Mouse (Mus musculus) spleen, postnatal 4 days (tissue): ENCODE measurements around the gene Suco.
A peak's percentile ranks its signal among the peaks of the same experiment; 100 is the strongest.

Experiments
- DNase-seq, 2 experiments: peaks; one replicate each; pipeline ENCODE4 v3.0.0; 2022; ENCODE audit warnings: low spot score in 2 of 2

Gene Suco

DNA sequence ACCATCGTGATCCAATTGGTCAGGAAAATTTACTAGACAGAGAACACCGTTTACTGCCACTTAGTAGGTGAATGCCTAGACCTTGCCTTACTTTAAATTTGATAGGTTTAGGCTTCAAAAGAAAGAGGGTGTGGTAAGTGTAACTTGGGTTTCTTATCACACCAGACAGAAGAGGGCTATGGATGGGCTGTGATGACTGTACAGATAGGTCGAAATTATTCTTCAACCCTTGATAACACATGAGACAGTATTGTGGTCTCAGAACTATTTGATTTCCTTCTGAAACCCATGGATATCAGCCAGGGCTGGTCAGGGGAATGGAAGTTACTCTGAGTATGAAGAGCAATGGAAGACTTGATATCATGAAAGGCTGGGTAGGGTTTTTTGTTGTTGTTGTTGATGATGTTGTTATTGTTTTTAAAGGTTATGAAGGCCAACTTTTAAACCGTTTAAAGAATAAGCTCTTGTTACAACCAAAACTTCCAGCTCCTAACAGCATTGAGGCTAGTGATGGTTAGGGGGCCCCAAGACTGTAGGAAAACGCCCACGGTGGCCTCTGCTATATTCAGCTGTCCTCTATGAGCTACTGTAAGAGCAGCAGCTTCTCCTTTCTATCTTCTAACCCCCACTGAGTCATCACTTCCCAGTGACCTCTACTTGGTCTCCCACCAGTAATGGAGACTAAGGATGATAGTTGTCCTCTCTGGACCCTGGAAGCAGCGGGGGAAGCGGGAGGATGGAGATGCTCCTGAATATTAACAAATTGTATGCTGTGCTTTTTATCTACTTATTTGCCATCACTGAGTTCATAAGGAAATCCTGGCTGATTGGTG lies 84.4 kb downstream of the Suco start:
- DNase-seq: peak in 1 of 2 experiments; percentile 60

DNA sequence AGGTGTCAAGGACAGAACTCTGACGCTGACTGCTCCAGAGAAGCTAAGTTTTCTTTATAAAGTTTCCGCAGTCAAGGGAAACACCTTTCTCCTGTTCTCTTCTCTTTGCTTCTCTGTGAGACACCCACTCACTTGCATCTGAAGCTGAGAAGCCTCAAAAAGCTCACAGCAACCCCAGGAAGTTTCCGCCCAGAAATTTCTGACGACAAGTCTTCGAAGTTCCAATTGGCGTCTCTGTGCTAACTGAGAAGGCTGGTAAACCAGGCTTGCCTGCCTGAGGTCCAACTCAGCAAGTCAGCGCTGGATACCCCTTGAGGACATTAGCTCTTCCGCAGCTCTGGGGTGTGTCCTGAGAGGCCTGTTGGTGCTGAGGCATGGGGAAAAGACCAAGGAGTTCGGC lies 88.1 kb downstream of the Suco start, which contains the start of gene Fasl:
Gene Fasl, minus strand, starts transcription at position 157 of the 400 bp plus-strand sequence.
- no peak for DNase-seq

DNA sequence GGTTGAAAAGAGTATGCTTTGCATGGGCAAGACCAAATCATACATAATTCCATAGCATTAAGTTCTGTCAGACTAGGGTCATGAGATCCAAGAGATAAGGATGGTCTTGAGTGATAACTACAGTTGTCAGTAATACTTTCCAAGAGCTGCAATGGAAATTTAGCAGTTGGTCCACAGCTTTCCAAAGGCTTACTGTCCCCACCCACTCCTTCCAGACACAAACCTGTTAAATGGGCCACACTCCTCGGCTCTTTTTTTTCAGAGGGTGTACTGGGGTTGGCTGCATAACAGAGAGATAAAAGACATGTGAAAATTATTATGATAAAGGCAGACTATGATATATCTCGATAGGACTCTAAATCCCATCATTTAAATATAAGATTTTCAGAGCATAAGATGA lies 93.8 kb downstream of the Suco start:
- no peak for DNase-seq

DNA sequence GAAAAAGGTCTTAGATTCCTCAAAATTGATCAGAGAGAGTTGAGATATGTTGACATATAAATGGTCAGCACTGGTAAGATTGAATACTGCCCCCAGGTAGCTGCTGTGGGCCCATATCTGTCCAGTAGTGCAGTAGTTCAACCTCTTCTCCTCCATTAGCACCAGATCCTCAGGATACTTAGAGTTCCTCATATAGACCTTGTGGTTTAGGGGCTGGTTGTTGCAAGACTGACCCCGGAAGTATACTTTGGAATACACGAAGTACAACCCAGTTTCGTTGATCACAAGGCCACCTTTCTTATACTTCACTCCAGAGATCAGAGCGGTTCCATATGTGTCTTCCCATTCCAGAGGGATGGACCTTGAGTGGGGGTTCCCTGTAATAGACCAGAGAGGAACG lies 94.9 kb downstream of the Suco start:
- DNase-seq: no peak

DNA sequence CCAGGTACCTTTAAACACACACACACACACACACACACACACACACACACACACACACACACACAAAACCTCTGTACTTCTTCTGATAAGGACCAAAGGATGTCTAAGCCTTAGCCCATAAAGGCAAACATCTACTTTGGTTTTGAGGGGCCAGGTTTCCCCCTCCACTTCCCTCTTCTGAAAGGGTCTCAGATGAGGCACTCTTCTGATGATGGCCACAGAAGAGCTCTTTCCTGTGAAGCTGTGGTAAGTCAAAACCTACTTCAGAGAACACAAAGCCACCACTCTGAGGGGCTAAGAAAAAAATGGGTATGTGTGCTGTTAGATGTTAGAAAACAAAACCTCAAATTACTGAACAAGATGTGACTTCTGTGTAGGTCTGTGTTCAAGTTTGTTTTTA lies 97.4 kb downstream of the Suco start:
- no peak for DNase-seq

DNA sequence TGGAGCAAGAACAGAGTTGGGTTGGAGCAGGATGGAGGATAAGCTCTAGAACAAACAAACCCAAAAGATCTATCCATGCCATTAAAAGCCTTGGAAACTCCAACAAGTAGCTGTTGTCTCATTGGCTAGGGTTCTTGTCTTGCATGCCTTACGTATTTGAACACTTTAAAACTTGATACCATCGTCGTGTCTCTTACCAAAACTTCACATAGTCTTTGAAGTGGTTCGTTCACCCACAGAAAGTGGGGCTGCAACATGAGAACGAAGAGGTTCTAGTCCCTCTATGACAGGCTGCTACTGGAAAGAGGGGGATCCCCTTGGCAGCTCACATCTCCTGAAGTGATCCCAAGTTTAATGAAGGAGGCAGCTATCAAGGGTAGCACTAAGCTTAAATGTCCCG lies 101.3 kb downstream of the Suco start:
- no peak for DNase-seq

DNA sequence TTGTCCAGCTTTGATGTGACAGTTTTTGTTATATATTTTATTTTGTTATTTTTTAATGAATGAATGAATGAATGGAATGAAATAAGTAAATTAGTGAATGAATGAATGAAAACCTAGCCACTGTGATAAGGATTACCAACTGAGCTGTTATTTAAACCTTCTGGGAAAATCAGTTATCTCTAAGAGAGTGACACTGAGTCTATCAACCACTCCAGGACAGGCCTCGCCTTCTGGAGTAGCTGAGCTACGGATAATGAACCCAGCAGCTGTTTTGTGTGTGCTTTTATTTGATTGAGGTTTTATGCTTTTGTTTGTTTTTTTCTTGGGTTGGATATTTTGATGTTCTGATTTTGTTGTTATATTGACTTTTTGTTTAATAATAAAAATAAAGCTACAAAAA lies 105.2 kb downstream of the Suco start:
- DNase-seq: no peak

DNA sequence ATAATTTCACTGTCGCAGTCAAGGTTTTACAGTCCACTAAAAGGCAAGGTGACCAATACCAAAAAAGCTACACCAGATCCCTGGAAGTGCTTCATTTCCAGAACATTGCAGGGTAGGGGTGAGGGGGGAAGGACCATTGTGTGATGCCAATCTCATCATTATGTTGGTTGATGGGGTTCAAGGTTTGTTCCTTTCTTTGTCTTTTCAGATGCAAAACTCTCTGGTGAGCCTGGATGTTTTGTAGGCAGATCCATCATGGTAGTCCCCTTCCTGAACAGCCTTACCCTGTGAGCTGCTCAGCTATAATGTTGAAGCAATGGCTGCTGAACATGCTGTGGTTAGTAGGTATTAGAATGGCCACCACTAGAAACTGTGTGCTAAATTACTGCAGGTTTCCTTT lies 107.2 kb downstream of the Suco start:
- DNase-seq: no peak

DNA sequence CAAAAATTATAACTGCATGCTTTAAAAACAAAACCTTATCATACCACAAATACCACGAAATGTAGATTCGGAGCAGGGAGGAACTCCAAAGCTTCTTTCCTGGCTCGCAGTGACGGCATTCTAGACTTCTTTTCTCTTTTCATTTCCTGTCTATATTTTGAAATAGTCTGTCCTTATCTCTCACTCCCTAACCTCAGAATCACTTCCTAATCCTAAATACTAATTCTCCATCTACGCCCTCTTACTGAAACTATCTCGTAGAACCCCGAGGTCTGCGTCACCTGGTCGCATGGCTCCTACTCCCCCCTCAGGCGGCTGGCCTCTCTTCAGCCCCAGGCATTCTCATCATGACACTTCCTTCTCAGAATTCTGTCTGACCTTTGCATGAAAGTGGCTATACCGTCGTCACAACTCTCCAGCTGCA lies 109.4 kb downstream of the Suco start:
- no peak for DNase-seq

DNA sequence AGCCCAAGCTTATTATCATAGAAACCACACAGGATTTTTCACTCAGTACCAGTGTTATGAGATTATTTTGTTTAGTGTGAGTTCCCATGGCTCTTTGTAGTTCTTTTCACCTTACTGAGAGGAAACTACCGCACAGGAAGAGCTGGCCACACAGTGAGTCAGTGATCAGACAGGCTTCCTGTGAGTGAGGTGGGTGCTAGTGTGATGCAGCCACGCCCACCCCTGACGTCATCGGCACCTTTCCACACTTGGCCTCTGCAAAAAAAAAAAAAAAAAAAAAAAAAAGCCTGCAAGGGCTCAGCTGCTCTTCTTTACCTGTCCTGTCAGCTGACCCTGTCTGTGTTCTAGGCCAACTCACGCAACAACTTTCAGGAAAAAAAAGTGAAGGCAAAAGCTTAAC lies 109.8 kb downstream of the Suco start:
- peak; percentile 78 to 87 for DNase-seq
